Mouse (Mus musculus): ENCODE data around the gene Spsb3.

GRCm38 (mm10) chr17:24888862-24889261 lies 2.4 kb downstream of the Spsb3 start:
- TF ChIP-seq POLR2A (IDR thresholded peaks at IDR 0.05; ENCODE audit: insufficient read depth, low read length) (no peak), CTCF (IDR thresholded peaks at IDR 0.05; ENCODE audit: low read depth, low read length) (no peak), EP300 (IDR thresholded peaks at IDR 0.05; ENCODE audit: insufficient read depth, low read depth, low read length) (no peak)
